Mouse (Mus musculus): Measurements from ENCODE around the gene Slc38a5.
A peak's percentile ranks its signal among the peaks of the same experiment; 100 is the strongest.

Gene Slc38a5

DNA sequence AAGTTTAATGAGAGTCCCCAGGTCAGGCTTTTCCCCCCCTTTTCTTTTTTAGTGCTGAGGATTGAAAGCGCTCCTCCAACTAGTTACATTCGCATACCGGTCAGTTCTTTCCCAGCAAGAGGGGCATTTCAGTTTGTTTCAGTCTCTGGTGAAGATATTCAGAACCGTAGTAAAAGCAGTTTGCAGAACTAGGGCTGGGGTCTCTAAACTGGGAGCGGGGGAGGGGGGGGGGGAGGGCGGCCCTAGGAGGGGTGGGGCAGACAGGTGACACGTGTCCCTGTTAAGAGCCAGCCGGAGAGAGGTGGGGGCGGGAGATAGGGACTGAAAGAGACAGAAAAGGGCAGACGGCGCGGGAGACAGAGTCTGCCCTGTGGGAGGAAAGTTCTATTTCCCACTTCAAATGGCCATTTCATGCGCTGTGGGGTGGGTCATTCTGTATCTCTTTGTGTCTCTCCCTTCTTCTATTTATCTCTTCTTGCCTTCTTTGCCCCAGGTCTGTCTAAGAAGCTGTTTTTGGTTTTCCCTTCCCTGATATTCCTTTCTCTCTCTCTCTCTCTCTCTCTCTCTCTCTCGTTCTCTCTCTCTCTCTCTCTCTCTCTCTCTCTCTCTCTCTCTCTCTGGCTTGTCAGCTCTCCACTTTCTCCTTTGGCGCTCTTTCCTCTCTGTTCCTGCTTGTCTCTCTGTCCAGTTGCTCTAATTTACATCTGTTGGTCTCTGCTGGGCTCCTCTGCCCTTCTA lies at the start of gene Slc38a5:
TSS of gene Slc38a5 (plus strand) at position 51 of the 738 bp plus-strand sequence.
- no peak for DNase-seq (ENCODE audit: low read depth, low spot score)

GRCm38 (mm10) chrX:8222296-8222677 lies 48.6 kb upstream of the Slc38a5 start:
- DNase-seq (ENCODE audit: low read depth, low spot score): peak; percentile 92

GRCm38 (mm10) chrX:8222678-8223421 lies 48.1 kb upstream of the Slc38a5 start:
- peak; percentile 75 for DNase-seq (ENCODE audit: low read depth, low spot score)

- no peak for DNase-seq (ENCODE audit: low read depth, low spot score)
These were observed 47.5 kb upstream of the Slc38a5 start for GRCm38 (mm10) chrX:8223473-8223872.

- no peak for DNase-seq (ENCODE audit: low read depth, low spot score)
These were observed 40.7 kb upstream of the Slc38a5 start for GRCm38 (mm10) chrX:8230272-8230671.

DNA sequence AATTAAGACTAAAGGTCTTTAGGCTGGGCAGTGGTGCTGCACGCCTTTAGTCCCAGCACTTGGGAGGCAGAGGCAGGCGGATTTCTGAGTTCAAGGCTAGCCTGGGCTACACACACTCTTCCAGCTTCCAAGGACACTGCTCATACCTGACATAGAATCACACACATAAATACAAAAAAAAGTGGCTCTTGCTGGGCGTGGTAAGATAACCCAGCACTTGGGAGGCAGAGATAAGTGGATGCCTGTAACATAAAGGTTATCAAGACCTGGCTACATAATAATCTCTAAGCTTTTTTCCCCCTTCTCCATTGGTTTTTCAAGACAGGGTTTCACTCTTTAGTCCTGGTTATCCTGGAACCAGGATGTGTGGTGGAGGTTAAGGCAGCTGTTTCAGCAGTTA lies 37.3 kb upstream of the Slc38a5 start:
- no peak for DNase-seq (ENCODE audit: low read depth, low spot score)

DNA sequence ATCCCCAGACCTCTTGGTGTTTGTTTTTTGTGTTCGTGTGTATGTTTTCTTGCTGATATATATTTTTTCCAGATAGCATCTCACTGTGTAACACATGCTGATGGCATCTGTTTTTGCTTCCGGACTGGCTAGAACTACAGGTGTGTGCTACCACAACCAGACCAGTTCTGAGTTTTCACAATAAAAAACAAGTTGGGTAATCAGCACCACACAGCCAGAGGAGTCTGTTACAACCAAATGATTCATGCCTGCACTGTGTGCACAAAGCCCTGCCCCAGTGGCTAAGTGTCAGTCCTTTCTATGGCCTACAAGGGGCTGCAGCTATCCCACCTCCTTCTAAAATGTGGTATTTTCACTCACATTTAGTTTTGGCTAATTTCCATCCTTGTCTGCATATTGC lies 34.2 kb upstream of the Slc38a5 start:
- no peak for DNase-seq (ENCODE audit: low read depth, low spot score)

- no peak for DNase-seq (ENCODE audit: low read depth, low spot score)
These were observed 32.0 kb upstream of the Slc38a5 start for GRCm38 (mm10) chrX:8238804-8239395.

- DNase-seq (ENCODE audit: low read depth, low spot score): no peak
These were observed 23.3 kb upstream of the Slc38a5 start for GRCm38 (mm10) chrX:8247680-8248079.

DNA sequence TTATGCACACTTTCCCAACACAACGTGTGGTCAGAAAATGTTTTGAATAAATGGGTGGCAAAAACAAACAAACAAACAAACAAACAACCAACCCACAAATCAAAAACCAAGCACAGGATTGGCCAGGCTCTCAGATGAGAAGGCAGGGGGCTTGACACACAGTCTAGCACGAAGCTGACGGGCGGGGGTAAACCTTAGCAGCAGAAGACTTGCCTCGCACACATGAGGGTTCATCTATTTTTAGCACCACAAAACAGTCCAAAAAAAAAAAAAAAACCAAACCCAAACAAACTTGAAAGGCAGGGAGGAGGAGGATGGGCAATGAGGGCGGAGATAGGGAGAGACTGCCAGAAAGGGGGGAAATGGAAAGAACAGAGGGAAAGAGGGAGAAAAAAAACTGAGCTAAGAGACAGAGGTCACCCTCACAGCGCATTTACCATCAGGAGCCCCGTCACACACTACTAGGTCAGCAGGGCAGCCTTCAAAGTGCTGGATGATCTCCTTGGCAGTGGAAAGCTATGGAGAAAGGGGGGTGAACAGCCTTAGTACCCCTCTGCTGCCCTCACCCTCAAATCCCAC lies 22.3 kb upstream of the Slc38a5 start:
- DNase-seq (ENCODE audit: low read depth, low spot score): no peak

GRCm38 (mm10) chrX:8251789-8252333 lies 19.1 kb upstream of the Slc38a5 start:
- DNase-seq (ENCODE audit: low read depth, low spot score): no peak

DNA sequence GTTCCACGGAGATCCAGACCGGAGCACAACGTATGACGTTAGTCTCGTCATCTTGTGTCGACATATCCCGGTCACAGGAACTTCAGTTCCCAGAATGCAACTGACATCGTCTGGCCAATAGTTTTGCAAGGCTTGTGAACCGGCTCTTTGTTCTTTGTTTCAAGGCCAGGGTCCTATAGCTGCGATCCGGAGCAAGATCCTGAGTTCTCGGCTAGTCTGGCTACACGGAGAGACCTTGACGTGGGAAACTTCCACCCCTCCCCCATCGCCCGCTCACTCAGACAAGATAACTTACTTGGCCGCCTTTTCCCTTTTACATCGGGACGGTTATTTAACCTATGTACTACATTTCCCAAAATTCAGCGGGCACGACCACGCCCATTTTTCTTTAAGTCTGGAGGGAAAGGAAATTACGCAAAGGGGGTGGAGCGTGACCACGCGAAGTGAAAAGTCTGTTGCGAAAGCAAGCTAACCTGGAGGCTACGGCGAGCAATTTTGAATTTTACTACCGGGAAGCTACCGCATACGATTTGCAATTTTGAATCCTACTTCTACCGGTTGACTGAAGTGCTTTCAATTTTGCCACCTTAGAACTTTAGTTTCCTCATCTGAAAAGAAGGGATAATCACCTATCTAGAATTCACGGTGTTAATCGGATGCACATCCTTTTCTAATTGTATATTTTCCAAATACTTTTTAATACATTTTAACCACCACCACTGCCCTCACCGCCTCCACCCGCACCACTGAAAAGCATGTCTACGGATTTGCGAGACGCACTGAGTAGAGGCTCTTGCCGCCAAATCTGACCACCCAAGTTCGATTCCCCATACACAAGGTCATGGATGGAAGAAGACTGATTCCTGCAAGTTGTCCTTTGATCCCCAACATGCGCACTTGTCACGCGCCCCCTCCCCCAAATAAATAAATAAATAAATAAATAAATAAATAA lies 18.3 kb upstream of the Slc38a5 start, which contains the start of gene Ftsj1:
TSS of gene Ftsj1 (minus strand) at position 73 of the 952 bp plus-strand sequence.
- peak; percentile 97 for DNase-seq (ENCODE audit: low read depth, low spot score)

DNA sequence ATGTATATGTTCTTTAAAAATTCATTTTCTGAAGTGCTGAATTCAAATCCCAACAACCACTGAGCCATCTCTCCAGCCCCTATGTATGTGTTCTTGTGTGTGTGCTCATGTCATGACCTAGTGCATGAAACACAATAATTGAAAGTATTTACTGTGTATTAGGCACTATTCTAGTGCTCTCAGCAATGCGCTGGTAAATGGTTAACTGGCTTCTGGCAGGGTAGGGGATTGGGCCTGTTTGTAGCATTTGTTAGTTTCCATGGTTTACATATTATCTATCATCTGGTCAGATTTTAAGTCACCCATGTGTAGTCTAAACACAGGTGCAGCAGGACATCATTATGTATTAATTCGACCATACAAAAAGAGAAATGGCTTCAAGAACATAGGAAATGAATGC lies 17.2 kb upstream of the Slc38a5 start:
- no peak for DNase-seq (ENCODE audit: low read depth, low spot score)

- DNase-seq (ENCODE audit: low read depth, low spot score): no peak
These were observed 15.1 kb upstream of the Slc38a5 start for GRCm38 (mm10) chrX:8255807-8256206.

DNA sequence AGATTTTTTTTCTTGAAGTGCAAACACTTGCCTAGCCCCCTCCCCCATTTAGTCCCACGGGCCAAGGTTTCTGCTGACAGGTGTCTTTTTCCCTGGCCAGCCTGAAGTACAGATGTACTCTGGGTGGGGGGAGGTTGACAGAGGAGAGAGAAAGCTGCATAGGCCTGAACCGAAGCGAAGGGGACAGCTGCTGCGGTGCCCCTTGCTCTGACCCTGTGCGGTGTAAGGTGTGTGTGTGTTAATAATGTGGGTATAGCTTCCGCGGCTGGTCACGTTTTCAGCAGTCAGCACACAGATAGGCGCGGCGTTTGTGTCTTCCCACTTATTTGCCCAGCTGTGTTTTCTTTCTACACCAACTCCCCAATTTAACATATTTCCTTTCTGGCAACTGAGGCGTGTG lies 11.5 kb upstream of the Slc38a5 start:
- DNase-seq (ENCODE audit: low read depth, low spot score): no peak

- DNase-seq (ENCODE audit: low read depth, low spot score): no peak
These were observed 7.7 kb upstream of the Slc38a5 start for GRCm38 (mm10) chrX:8263156-8263804.

DNA sequence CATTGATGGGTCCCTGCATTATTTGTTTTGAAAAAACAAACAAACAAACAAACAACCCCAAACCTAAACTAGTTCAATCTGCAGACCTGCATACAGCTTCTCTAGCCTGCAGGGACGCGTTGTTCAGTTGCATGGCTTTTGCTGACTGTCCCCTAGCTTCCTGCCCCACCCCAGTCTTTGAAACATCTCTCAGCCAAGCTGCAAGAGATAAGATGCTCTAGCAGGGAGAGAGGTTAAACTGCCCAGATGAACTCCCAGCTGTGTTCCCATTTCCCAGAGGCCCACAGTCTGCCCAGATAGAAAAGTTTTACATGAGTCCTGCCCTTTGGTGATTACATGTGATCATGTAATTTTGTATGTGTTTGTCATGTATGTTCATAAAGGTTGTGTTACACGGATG lies 6.7 kb upstream of the Slc38a5 start:
- no peak for DNase-seq (ENCODE audit: low read depth, low spot score)

- no peak for DNase-seq (ENCODE audit: low read depth, low spot score)
These were observed 1.1 kb downstream of the Slc38a5 start for GRCm38 (mm10) chrX:8272000-8272399.

DNA sequence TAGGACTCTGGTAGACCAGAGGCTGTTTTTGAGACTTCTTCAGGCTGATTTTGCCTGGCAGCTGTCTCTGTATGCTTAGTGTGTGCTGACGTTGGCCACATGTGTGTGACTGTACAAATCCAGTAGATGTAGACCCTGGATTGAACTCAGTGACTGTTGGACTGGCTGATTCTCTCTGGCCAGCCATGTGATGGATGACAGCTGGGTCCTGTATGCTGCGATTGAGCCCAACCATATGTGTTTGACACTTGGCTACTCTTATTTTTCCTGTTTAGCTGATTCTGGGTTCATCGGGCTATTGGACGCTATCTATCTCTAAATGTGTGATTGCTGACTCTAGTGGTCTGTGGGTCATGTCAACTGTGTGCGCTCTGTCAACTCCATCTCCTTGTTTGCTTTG lies 3.1 kb downstream of the Slc38a5 start:
- no peak for DNase-seq (ENCODE audit: low read depth, low spot score)

GRCm38 (mm10) chrX:8288621-8289020 lies 17.7 kb downstream of the Slc38a5 start:
- DNase-seq (ENCODE audit: low read depth, low spot score): no peak

Measured in brain, adult 2 months (tissue).